Mouse (Mus musculus) G1E (cell line): ENCODE results near the gene Sumo1. TPM values are rescaled to one million over a fixed set of nuclear protein-coding genes. Genes with fewer than 3 reads are reported as not detected.
A peak's percentile ranks its signal among the peaks of the same experiment; 100 is the strongest.

Experiments used
- ATAC-seq: 2 replicates; pipeline ENCODE4 v1.8.0; 2016; ENCODE audit warnings: mild to moderate bottlenecking; ENCODE audit not compliant: insufficient number of reproducible peaks, poor library complexity, low FRiP score, severe bottlenecking; ENCODE audit errors: extremely low read depth
- DNase-seq: peaks from one replicate; pipeline ENCODE4 v3.0.0; 2012; ENCODE audit warnings: low spot score
- H3K27me3 ChIP-seq: 2 replicates; pipeline ENCODE4 v1.6.1; 2012; ENCODE audit warnings: mild to moderate bottlenecking, low read length, inconsistent platforms; ENCODE audit not compliant: insufficient read depth
- H3K36me3 ChIP-seq: replicated peaks from 2 replicates; pipeline ENCODE3; 2012; ENCODE audit warnings: mild to moderate bottlenecking, inconsistent platforms
- H3K4me1 ChIP-seq: 2 replicates; pipeline ENCODE4 v1.6.1; 2012; ENCODE audit warnings: low read depth, low read length, inconsistent platforms, mixed read lengths; ENCODE audit not compliant: insufficient read depth
- H3K4me3 ChIP-seq: 2 replicates; pipeline ENCODE4 v1.5.1; 2012; ENCODE audit warnings: low read depth, mild to moderate bottlenecking, inconsistent platforms, low read length, moderate library complexity, mixed read lengths
- H3K9me3 ChIP-seq: replicated peaks from 2 replicates; pipeline ENCODE4 v1.6.1; 2012; ENCODE audit warnings: inconsistent platforms
- CTCF ChIP-seq: IDR thresholded peaks from 2 replicates; pipeline ENCODE4 v1.5.1; 2012; ENCODE audit warnings: low read depth, low read length, inconsistent platforms, mixed read lengths
- GATA1 ChIP-seq: IDR thresholded peaks from 2 replicates; pipeline ENCODE4 v1.6.1; 2012; ENCODE audit warnings: borderline replicate concordance, low read length, inconsistent platforms, mixed read lengths
- GATA2 ChIP-seq: IDR thresholded peaks from 2 replicates; pipeline ENCODE4 v1.6.1; 2012; ENCODE audit warnings: low read depth, low read length, inconsistent platforms, borderline replicate concordance
- POLR2AphosphoS5 ChIP-seq: IDR thresholded peaks from 2 replicates; pipeline ENCODE4 v1.6.1; 2012; ENCODE audit warnings: low read depth, low read length, inconsistent platforms; ENCODE audit not compliant: insufficient replicate concordance
- TAL1 ChIP-seq: conservative IDR thresholded peaks from 2 replicates; pipeline ENCODE4 v1.6.1; 2012; ENCODE audit warnings: low read depth, low read length, inconsistent platforms, mixed read lengths
- polyA plus RNA-seq: library from polyadenylated mRNA; stranded (reverse); fragments of >175 nt; gene quantifications from 2 replicates; pipeline ENCODE4 v1.2.3, GENCODE M21; 2012
- total RNA-seq, 2 experiments: library from RNA; stranded (forward) in 1 of 2; stranded (reverse) in 1 of 2; fragments of 200-1000 nt in 1 of 2; fragments of >200 nt in 1 of 2; fragmentation: Nextera tagmentation in 1 of 2; gene quantifications; 2 replicates each; pipeline ENCODE4 v1.2.3; 2014 to 2017

Sumo1 gene
- total and polyA plus RNA-seq, 3 experiments = 235 to 589 (median 329) TPM

- DNase-seq = no peak
- Histone ChIP-seq H3K27me3 (peaks cover 31% of the 10 kb centered on the region), H3K4me1 (peaks cover 40% of the 10 kb centered on the region), H3K4me3 (no peak overlapping the region), H3K36me3 (no peaks in the 10 kb centered on the region), H3K9me3 (no peaks in the 10 kb centered on the region)
- no peak for ATAC-seq
- TF ChIP-seq CTCF = no peak
- no peak for TF ChIP-seq GATA1
- no peak for TF ChIP-seq GATA2
- TF ChIP-seq TAL1 = no peak
- TF ChIP-seq POLR2AphosphoS5 = no peak
Measured at GRCm38 (mm10) chr1:59574262-59575187, 96.1 kb downstream of the Sumo1 start.

- Histone ChIP-seq H3K9me3 (no peaks in the 10 kb centered on the region), H3K4me3 (no peak overlapping the region), H3K36me3 (no peaks in the 10 kb centered on the region), H3K4me1 (peaks cover 40% of the 10 kb centered on the region), H3K27me3 (peaks cover 30% of the 10 kb centered on the region)
- DNase-seq = no peak
- TF ChIP-seq CTCF (no peak), TAL1 (no peak), POLR2AphosphoS5 (no peak), GATA2 (no peak), GATA1 (no peak)
- ATAC-seq = no peak
Measured at GRCm38 (mm10) chr1:59573843-59574242, 96.8 kb downstream of the Sumo1 start.

- Histone ChIP-seq H3K36me3 (no peaks in the 10 kb centered on the region), H3K4me1 (peaks cover 40% of the 10 kb centered on the region), H3K4me3 (no peak overlapping the region), H3K9me3 (no peaks in the 10 kb centered on the region), H3K27me3 (peaks cover 27% of the 10 kb centered on the region)
- TF ChIP-seq TAL1 = no peak
- no peak for TF ChIP-seq GATA2
- DNase-seq (no peak), ATAC-seq (no peak)
Measured at GRCm38 (mm10) chr1:59571502-59571901, 99.1 kb downstream of the Sumo1 start.

GRCm38 (mm10) chr1:59570767-59571166 is 99.9 kb downstream of the Sumo1 start:
- H3K9me3 ChIP-seq = no peaks in the 10 kb centered on the region
- H3K4me3 ChIP-seq = no peak overlapping the region
- H3K36me3 ChIP-seq = no peaks in the 10 kb centered on the region
- no peak for DNase-seq
- H3K4me1 ChIP-seq = peaks cover 42% of the 10 kb centered on the region
- H3K27me3 ChIP-seq = peaks cover 28% of the 10 kb centered on the region
- ATAC-seq = peak; percentile 57; the same call in 1 of the 2 replicates
- TF ChIP-seq GATA1 (no peak), POLR2AphosphoS5 (no peak), GATA2 (no peak), CTCF (no peak), TAL1 (no peak)

- peaks cover 32% of the 10 kb centered on the region for H3K27me3 ChIP-seq
- TF ChIP-seq GATA1 = no peak
- no peak for TF ChIP-seq GATA2
- TF ChIP-seq TAL1 = no peak
- TF ChIP-seq CTCF = no peak
- no peak for TF ChIP-seq POLR2AphosphoS5
- no peaks in the 10 kb centered on the region for H3K9me3 ChIP-seq
- H3K4me3 ChIP-seq = no peak overlapping the region
- DNase-seq = no peak
- ATAC-seq = no peak
- peaks cover 40% of the 10 kb centered on the region for H3K4me1 ChIP-seq
- H3K36me3 ChIP-seq = no peaks in the 10 kb centered on the region
Measured at GRCm38 (mm10) chr1:59569301-59569700, 101.3 kb downstream of the Sumo1 start.

GRCm38 (mm10) chr1:59568283-59568682 is 102.4 kb downstream of the Sumo1 start:
- no peak for DNase-seq
- ATAC-seq = no peak
- peaks cover 1% of the 10 kb centered on the region for H3K9me3 ChIP-seq
- no peak overlapping the region for H3K4me3 ChIP-seq
- H3K36me3 ChIP-seq = no peaks in the 10 kb centered on the region
- peaks cover 30% of the 10 kb centered on the region for H3K27me3 ChIP-seq
- no peak for TF ChIP-seq CTCF
- no peak for TF ChIP-seq POLR2AphosphoS5
- no peak for TF ChIP-seq GATA1
- TF ChIP-seq TAL1 = no peak
- TF ChIP-seq GATA2 = no peak
- peaks cover 32% of the 10 kb centered on the region for H3K4me1 ChIP-seq
